Mouse (Mus musculus) CH12.LX (cell line): Measurements from ENCODE around the gene Otud6a. TPM values are rescaled to one million over a fixed set of nuclear protein-coding genes. Genes with fewer than 3 reads are reported as not detected.

Experiments
- DNase-seq: peaks from one replicate; pipeline ENCODE4 v3.0.0-alpha.2; 2013; ENCODE audit errors: extremely low read depth
- H3K27ac ChIP-seq: 2 replicates; pipeline ENCODE4 v1.5.1; 2012; ENCODE audit warnings: low read depth, mild to moderate bottlenecking, control low read depth, moderate library complexity; ENCODE audit not compliant: insufficient read depth
- H3K27me3 ChIP-seq: replicated peaks from 2 replicates; pipeline ENCODE3; 2012; ENCODE audit warnings: inconsistent platforms
- H3K36me3 ChIP-seq, 2 experiments: replicated peaks in 1 of 2; 2 replicates each; pipeline versions ENCODE3 to v1.6.1; 2012; ENCODE audit warnings: inconsistent platforms in 1 of 2, low read length in 1 of 2, mild to moderate bottlenecking in 1 of 2, mixed read lengths in 1 of 2, moderate library complexity in 1 of 2; ENCODE audit not compliant: control insufficient read depth in 1 of 2, insufficient read depth in 1 of 2
- H3K4me1 ChIP-seq, 2 experiments: 2 replicates each; pipeline ENCODE4 v1.6.1; 2012; ENCODE audit warnings: inconsistent platforms in 1 of 2, moderate library complexity in 1 of 2; ENCODE audit not compliant: insufficient read depth in 2 of 2, control insufficient read depth in 1 of 2
- H3K4me2 ChIP-seq: 2 replicates; pipeline ENCODE4 v1.6.1; 2012; ENCODE audit warnings: low read depth, mild to moderate bottlenecking, control low read depth; ENCODE audit not compliant: poor library complexity, insufficient read depth, severe bottlenecking
- H3K4me3 ChIP-seq, 3 experiments: fragments of 150-350 bp in 1 of 3; sonication (generic) in 1 of 3; replicated peaks in 1 of 3; 2 replicates each; pipeline versions ENCODE3 to v1.5.1; 2011 to 2012; ENCODE audit warnings: low read depth in 2 of 3, low read length in 2 of 3, mild to moderate bottlenecking in 2 of 3, moderate library complexity in 2 of 3, control low read depth in 1 of 3, improper control_type of control experiment in 1 of 3, inconsistent platforms in 1 of 3, mixed read lengths in 1 of 3; ENCODE audit not compliant: poor library complexity in 1 of 3
- H3K79me2 ChIP-seq: replicated peaks from 2 replicates; pipeline ENCODE4 v1.6.1; 2012; ENCODE audit warnings: mild to moderate bottlenecking, moderate library complexity; ENCODE audit not compliant: control insufficient read depth, poor library complexity, insufficient read depth, severe bottlenecking; ENCODE audit errors: extremely low read depth
- H3K9ac ChIP-seq: 2 replicates; pipeline ENCODE4 v1.6.1; 2012; ENCODE audit warnings: low read depth, mild to moderate bottlenecking, control low read depth, moderate library complexity; ENCODE audit not compliant: insufficient read depth
- H3K9me3 ChIP-seq: replicated peaks from 2 replicates; pipeline ENCODE3; 2012; ENCODE audit warnings: low read length, inconsistent platforms, mixed read lengths
- BHLHE40 ChIP-seq: IDR thresholded peaks from 2 replicates; pipeline ENCODE4 v1.6.1; 2011; ENCODE audit warnings: mild to moderate bottlenecking, low read depth, low read length, improper control_type of control experiment
- CHD2 ChIP-seq: IDR thresholded peaks from 2 replicates; pipeline ENCODE4 v1.6.1; 2011; ENCODE audit warnings: low read length, improper control_type of control experiment
- IRF4 ChIP-seq: IDR thresholded peaks from 2 replicates; pipeline ENCODE4 v1.6.1; 2014; ENCODE audit warnings: low read depth, mild to moderate bottlenecking, inconsistent platforms, low read length, improper control_type of control experiment
- JUN ChIP-seq: IDR thresholded peaks from 2 replicates; pipeline ENCODE4 v1.6.1; 2011; ENCODE audit warnings: low read depth, mild to moderate bottlenecking, low read length, improper control_type of control experiment, moderate library complexity; ENCODE audit not compliant: insufficient read depth
- MXI1 ChIP-seq: IDR thresholded peaks from 2 replicates; pipeline ENCODE4 v1.6.1; 2011; ENCODE audit warnings: mild to moderate bottlenecking, low read depth, low read length, improper control_type of control experiment
- POLR2A ChIP-seq: IDR thresholded peaks from 2 replicates; pipeline ENCODE4 v1.6.1; 2011; ENCODE audit warnings: low read depth, mild to moderate bottlenecking, improper control_type of control experiment, low read length
- RAD21 ChIP-seq: IDR thresholded peaks from 2 replicates; pipeline ENCODE4 v1.6.1; 2011; ENCODE audit warnings: low read depth, mild to moderate bottlenecking, low read length, improper control_type of control experiment, moderate library complexity
- USF1 ChIP-seq: IDR thresholded peaks from 2 replicates; pipeline ENCODE4 v1.6.1; 2014; ENCODE audit warnings: low read depth, mild to moderate bottlenecking, inconsistent platforms, low read length, improper control_type of control experiment
- ZC3H11A ChIP-seq: IDR thresholded peaks from 2 replicates; pipeline ENCODE4 v1.6.1; 2012; ENCODE audit warnings: low read depth, mild to moderate bottlenecking, inconsistent platforms, low read length, improper control_type of control experiment
- dilution Hi-C: fragments of 300-500 bp; cut with MboI; formaldehyde crosslinking; loops from 2 replicates; pipeline ENCODE4 v1.14.3; 2020; ENCODE audit warnings: low sequenced_read_pairs; ENCODE audit not compliant: extremely low pct_unique_long_range_greater_than_20kb, extremely low pct_ligation_motif_present
- in situ Hi-C: fragments of 300-500 bp; cut with MboI; formaldehyde crosslinking; loops from 3 replicates; pipeline ENCODE4 v1.14.3; 2019; ENCODE audit warnings: low sequenced_read_pairs, low pct_ligation_motif_present, low pct_unique_long_range_greater_than_20kb, mixed read lengths
- polyA plus RNA-seq: library from polyadenylated mRNA; unstranded; fragments of >175 nt; gene quantifications from 2 replicates; pipeline ENCODE4 v1.2.1, GENCODE M21; 2012; ENCODE audit warnings: low read depth; ENCODE audit not compliant: insufficient read length
- total RNA-seq, 2 experiments: library from RNA; depleted of rRNA; stranded (reverse); fragments of 300-350 nt in 1 of 2; fragments of >200 nt in 1 of 2; gene quantifications; 2 replicates each; pipeline ENCODE4 v1.2.3; 2012 to 2014

Otud6a gene
- total and polyA plus RNA-seq, 3 experiments: not detected

DNA sequence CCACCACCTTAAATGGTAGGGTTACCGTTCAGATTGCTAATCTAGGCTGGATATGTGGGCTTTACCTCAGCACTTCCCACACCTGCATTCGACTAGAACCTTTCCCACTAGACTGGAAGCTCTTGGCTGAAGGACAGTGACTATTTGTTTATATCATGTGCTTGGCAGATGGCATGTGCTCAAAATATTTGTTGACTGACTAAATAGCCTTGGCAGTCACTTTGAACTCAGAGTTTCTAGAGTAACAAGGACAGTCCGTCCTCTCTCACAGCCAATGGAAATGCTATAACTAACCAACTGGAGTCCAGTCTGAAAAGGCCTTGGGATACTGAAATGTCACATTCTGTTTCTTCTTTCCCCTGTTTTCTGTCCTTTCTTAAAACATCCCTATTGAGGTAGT is 42.7 kb downstream of the Otud6a start:
- H3K4me2 ChIP-seq: no peak overlapping the region
- in situ Hi-C loops: no loop called here
- H3K27ac ChIP-seq: no peak overlapping the region
- no peaks in the 10 kb centered on the region for H3K9me3 ChIP-seq
- no peak overlapping the region for H3K4me3 ChIP-seq
- DNase-seq: no peak
- peaks cover 0 to 19% of the 10 kb centered on the region in 2 experiments; a peak in 2 of 4 replicates for H3K4me1 ChIP-seq
- H3K36me3 ChIP-seq: no peaks in the 10 kb centered on the region
- H3K9ac ChIP-seq: no peak overlapping the region
- TF ChIP-seq JUN: no peak
- no peak for TF ChIP-seq POLR2A
- TF ChIP-seq USF1: no peak
- TF ChIP-seq MXI1: no peak
- TF ChIP-seq RAD21: no peak
- no peak for TF ChIP-seq BHLHE40
- no peak for TF ChIP-seq ZC3H11A
- TF ChIP-seq CHD2: no peak
- H3K79me2 ChIP-seq: no peaks in the 10 kb centered on the region
- H3K27me3 ChIP-seq: no peaks in the 10 kb centered on the region
- dilution Hi-C loops: no loop called here

DNA sequence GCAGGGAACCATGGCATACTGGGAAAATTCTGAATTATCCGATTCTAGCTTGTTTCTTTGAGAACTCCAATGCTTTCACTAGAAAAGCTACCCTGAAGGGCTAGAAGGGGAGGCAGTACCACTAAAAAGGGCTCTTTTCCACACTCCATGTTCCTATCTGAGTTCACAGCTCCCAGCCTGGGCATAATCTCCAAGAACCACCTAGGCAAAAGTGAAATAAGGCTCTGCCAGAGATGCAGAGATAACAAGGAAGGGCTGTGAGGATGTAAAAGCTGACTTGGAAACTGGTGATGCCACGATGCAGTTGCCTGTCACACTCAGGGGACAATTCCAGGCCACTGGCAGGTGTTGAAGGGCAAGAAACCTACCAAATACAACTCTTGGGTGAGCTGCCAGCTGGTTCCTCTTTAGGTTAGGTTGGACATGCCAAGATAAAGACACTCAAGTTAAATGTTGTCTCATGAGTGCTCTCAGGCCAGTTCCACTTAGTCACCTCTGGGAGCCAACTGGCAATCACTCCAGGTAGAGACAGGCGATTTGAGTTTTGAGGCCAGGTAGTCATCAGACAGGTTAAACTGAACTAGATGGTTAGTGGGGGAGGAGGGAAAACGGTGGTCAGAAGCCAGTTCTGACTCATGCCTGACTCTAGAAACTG is 46.9 kb downstream of the Otud6a start:
- Histone ChIP-seq H3K4me1 (peaks cover 0 to 15% of the 10 kb centered on the region in 2 experiments; a peak in 2 of 4 replicates), H3K27me3 (no peaks in the 10 kb centered on the region), H3K4me2 (no peak overlapping the region), H3K9ac (no peak overlapping the region), H3K4me3 (no peak overlapping the region), H3K27ac (no peak overlapping the region), H3K36me3 (no peaks in the 10 kb centered on the region), H3K9me3 (no peaks in the 10 kb centered on the region), H3K79me2 (no peaks in the 10 kb centered on the region)
- in situ Hi-C loops (no loop called here), dilution Hi-C loops (no loop called here)
- no peak for DNase-seq
- TF ChIP-seq MXI1 (no peak), IRF4 (0 out of 2 replicates have a peak, but pooled peaks have one; percentile 7)

Other genes starting within 250 kb of the Otud6a start
- 0.92 and 1.1 TPM in 2 replicates for gene Awat2, start 13.7 kb downstream of the Otud6a start, total RNA-seq (2012; rRNA removed)
- 1.0 and 2.0 TPM in 2 replicates for gene Awat2, start 13.7 kb downstream of the Otud6a start, total RNA-seq (2014; rRNA removed)
- gene Awat2, start 13.7 kb downstream of the Otud6a start, polyA plus RNA-seq: 0.50 and 0.67 TPM in 2 replicates
- 64.2 and 72.7 TPM in 2 replicates for gene Igbp1, start 65.3 kb downstream of the Otud6a start, total RNA-seq (2012; rRNA removed)
- gene Igbp1, start 65.3 kb downstream of the Otud6a start, total RNA-seq (2014; rRNA removed): 116 and 124 TPM in 2 replicates
- 92.6 and 95.0 TPM in 2 replicates for gene Igbp1, start 65.3 kb downstream of the Otud6a start, polyA plus RNA-seq
- gene Dgat2l6, start 95.8 kb downstream of the Otud6a start, total RNA-seq (2012; rRNA removed): not detected in 2 replicates
- gene Dgat2l6, start 95.8 kb downstream of the Otud6a start, total RNA-seq (2014; rRNA removed): 0.07 TPM in 1 of 2 replicates, not detected in the other
- gene Dgat2l6, start 95.8 kb downstream of the Otud6a start, polyA plus RNA-seq: not detected in 2 replicates
- gene Awat1, start 143.2 kb downstream of the Otud6a start, total RNA-seq (2012; rRNA removed): not detected in 2 replicates
- not detected in 2 replicates for gene Awat1, start 143.2 kb downstream of the Otud6a start, total RNA-seq (2014; rRNA removed)
- gene Awat1, start 143.2 kb downstream of the Otud6a start, polyA plus RNA-seq: not detected in 2 replicates
- not detected in 2 replicates for gene P2ry4, start 165.9 kb downstream of the Otud6a start, total RNA-seq (2012; rRNA removed)
- not detected in 2 replicates for gene P2ry4, start 165.9 kb downstream of the Otud6a start, total RNA-seq (2014; rRNA removed)
- gene P2ry4, start 165.9 kb downstream of the Otud6a start, polyA plus RNA-seq: not detected in 2 replicates
- gene Arr3, start 176.5 kb downstream of the Otud6a start, total RNA-seq (2012; rRNA removed): not detected in 2 replicates
- not detected in 2 replicates for gene Arr3, start 176.5 kb downstream of the Otud6a start, total RNA-seq (2014; rRNA removed)
- gene Arr3, start 176.5 kb downstream of the Otud6a start, polyA plus RNA-seq: not detected in 2 replicates
- gene Kif4, start 196.7 kb downstream of the Otud6a start, total RNA-seq (2012; rRNA removed): 24.0 and 27.1 TPM in 2 replicates
- 29.5 and 32.2 TPM in 2 replicates for gene Kif4, start 196.7 kb downstream of the Otud6a start, total RNA-seq (2014; rRNA removed)
- gene Kif4, start 196.7 kb downstream of the Otud6a start, polyA plus RNA-seq: 34.6 and 38.8 TPM in 2 replicates
- gene Pdzd11, start 197.6 kb downstream of the Otud6a start, total RNA-seq (2012; rRNA removed): 33.8 and 47.0 TPM in 2 replicates
- 77.0 and 78.9 TPM in 2 replicates for gene Pdzd11, start 197.6 kb downstream of the Otud6a start, total RNA-seq (2014; rRNA removed)
- gene Pdzd11, start 197.6 kb downstream of the Otud6a start, polyA plus RNA-seq: 62.4 and 77.2 TPM in 2 replicates